Mouse (Mus musculus): ENCODE results near the gene Rgs5.

DNA sequence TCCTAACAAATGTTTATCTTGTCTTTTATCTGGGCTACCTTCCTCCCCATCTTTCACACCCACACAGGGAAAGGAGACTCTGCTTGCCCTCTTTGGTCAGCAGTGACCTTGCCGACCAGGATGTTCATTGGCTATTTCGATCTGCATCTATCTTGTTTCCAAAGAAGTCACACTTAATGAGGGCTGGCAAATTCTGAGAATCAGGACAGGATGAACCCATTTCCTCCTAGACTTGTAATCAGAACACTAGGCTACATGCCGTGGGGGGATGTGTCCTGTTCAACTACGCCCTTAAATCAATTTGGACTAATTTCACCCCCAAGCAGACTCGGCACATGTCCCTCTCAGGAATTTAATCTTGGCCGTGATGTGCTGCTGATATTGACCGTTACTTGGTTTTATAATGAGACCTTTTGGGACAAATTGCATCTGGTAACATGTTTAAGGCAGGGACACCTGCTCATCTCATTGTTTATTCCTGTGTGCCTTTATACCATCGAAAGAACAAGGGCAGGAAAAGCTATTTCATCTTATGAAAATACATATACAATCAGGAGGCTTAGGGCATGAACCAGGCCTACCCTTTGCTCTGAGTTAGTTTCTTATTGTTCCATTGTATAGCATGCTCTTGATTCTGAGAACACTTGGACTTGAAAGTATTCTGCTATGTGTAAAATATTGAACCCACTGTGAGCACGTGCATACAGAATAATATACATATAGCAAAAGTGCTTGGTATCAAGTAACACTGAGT is 25.3 kb downstream of the Rgs5 start:
- TF ChIP-seq GATA1 (IDR thresholded peaks at IDR 0.05; ENCODE audit: borderline replicate concordance, low read length) (no peak), FLI1 (IDR thresholded peaks at IDR 0.05; ENCODE audit: low read length) (no peak)
